Mouse (Mus musculus) pancreas, adult 10 weeks (tissue): ENCODE measurements around the gene Oas3. TPM values are rescaled to one million over a fixed set of nuclear protein-coding genes. Genes with fewer than 3 reads are reported as not detected.

Experiments
- polyA plus RNA-seq: library from polyadenylated mRNA; stranded (reverse); fragments of 350-450 nt; fragmentation: Illumina TruSeq; extraction: RNeasy Lipid Tissue Mini Kit (QIAGEN cat#74804); gene quantifications from one replicate; pipeline ENCODE4 v1.2.3, GENCODE M21; 2015; ENCODE audit warnings: low read depth, low replicate concordance; ENCODE audit not compliant: insufficient read depth

The Oas3 gene
- polyA plus RNA-seq: not detected

DNA sequence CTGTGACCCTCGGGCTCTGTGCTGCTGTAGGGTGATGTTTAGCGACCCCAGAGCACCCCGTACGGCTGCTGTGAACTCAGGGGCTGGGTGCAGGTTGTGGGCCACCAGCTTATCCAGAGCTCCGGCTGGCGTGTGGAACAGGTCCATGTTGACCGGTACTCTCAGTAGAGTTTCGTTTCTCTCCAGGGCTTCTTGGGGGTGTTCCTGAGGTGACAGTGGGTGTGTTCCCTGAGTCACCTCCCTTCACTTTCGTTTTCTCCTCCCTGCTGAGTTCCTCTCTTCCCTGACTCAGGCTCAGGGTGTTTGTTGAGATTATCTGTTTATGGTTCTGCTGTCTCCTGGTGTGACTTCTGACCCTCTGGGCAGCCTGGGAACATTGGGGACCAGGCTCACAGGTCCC is at the start of gene Oas3:
Gene Oas3 (minus strand): TSS at position 184 of the 400 bp plus-strand sequence.

DNA sequence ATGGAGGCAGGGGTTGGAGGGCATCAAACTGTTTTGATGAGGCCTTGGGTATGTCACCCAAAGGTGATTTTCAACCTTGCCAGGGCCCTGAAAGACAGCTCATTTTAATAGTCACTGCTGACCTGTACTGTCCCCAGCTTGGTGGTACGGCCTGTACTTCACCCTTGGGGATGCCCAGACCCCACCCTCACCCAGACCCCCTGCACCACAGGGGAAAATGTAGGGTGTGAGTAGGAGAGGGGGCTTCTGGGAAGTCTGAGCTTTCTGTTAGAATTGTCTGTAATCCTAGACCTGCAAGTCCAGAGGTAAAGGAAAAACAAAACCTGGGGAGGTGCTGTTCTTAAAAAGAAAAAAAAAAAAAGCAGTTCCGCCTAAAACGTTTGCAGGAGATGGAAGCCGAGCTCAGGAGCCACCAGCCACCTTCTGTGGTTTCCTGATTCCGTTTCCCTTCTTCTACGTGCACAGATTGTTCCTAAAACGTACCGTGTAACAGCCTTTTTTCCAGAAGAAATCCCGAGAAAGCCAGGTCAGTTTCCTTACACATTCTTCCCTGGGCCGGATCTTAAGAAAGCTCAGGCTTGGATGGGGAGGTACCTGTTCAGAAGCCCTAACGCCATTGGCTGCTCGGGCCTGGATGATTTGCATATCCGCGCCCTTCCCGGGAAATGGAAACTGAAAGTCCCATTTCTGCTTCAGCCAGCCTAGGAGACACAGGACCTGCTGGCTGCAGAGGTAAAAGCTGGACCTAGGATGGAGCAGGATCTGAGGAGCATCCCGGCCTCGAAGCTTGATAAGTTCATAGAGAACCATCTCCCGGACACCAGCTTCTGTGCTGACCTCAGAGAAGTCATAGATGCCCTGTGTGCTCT is 34.7 kb upstream of the Oas3 start, which contains the start of gene Oas1c:
Gene Oas1c (minus strand): TSS at position 564 of the 869 bp plus-strand sequence.

DNA sequence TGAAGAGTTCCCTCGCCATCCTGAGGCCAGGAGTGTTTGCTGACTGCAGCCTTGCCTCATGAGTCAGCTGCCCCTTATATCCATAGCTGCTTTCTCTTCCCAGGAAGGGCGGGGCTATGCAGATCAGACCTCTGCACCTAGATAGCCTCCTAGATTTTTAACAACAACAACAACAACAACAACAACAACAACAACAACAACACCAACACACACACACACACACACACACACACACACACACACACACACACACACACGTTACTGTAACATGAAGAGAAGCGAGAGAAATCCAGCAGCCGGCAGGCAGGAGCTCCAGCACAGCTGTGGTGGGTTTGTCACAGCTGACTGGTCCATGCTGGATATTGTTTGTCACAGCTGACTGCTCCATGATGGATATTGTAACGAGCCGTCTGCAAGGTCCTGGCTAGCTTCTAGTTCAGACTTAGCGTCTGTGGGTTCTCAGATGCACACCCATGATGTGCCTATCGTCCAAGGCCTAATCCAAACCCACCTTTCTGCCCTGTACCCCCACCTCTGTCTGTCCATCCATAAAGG is 18.1 kb upstream of the Oas3 start, which contains the start of gene Oas1e:
Gene Oas1e (minus strand): TSS at position 51 of the 555 bp plus-strand sequence.

DNA sequence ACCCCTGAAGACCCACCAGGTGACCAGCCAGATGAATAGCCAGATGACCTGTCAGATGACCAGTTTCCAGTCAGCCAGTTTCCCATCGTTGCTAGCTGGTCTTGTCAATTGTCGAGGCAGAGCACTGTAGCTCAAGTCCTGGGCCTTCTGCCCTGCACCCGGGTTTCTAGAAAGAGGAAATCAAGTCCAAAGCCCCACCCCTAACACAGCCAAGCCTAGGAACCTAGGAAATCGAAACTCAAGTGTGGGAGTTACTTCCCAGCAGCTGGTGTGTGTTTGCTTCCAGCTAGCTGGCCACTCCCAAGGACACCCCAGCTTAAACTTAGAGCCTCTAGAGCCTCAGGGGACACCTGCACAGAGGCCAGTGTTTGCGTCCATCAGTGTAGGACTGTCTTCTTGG is 27.8 kb downstream of the Oas3 start, which contains the start of gene Oas2:
Gene Oas2 (minus strand): TSS at position 166 of the 400 bp plus-strand sequence.

DNA sequence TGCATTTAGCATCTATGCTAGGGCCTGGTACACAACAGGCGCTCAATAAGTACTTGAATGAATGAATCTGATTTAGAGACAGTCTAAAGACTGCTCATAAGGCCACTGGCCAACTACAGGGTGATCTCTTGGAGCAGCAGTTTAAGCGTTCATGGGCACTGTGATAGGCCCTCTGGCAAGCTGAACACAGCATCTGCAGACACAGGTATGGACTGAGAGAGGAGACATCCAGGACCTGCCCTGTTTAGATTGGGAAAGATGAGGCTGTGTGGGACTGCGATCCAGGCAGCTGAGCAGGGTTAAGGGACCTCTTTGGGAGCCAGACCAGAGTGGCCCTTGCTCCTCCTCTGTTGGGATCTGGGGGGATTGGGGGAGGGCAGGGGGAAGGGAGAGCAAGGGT is 65.6 kb downstream of the Oas3 start, which contains the start of gene Dtx1:
Gene Dtx1 (minus strand): TSS at position 101 of the 400 bp plus-strand sequence.

Other genes with a start within 250 kb of the Oas3 start
- 8.3 TPM for gene Tpcn1, start 189.0 kb downstream of the Oas3 start, polyA plus RNA-seq
- gene Iqcd, start 188.6 kb downstream of the Oas3 start, polyA plus RNA-seq: not detected
- gene Rita1, start 165.1 kb downstream of the Oas3 start, polyA plus RNA-seq: 1.1 TPM
- 7.5 TPM for gene Ddx54, start 164.9 kb downstream of the Oas3 start, polyA plus RNA-seq
- gene Cfap73, start 143.4 kb downstream of the Oas3 start, polyA plus RNA-seq: not detected
- 0.24 TPM for gene Rasal1, start 128.8 kb downstream of the Oas3 start, polyA plus RNA-seq
- 13.4 TPM for gene Dtx1, start 65.7 kb downstream of the Oas3 start, polyA plus RNA-seq
- 3.2 TPM for gene Oas2, start 27.8 kb downstream of the Oas3 start, polyA plus RNA-seq
- not detected for gene Oas1e, start 17.9 kb upstream of the Oas3 start, polyA plus RNA-seq
- 1.6 TPM for gene Oas1c, start 34.9 kb upstream of the Oas3 start, polyA plus RNA-seq
- gene Oas1f, start 69.7 kb upstream of the Oas3 start, polyA plus RNA-seq: not detected
- gene Oas1h, start 83.8 kb upstream of the Oas3 start, polyA plus RNA-seq: not detected
- 1.6 TPM for gene Oas1g, start 110.0 kb upstream of the Oas3 start, polyA plus RNA-seq
- 3.1 TPM for gene Oas1a, start 129.9 kb upstream of the Oas3 start, polyA plus RNA-seq
- gene Oas1d, start 136.9 kb upstream of the Oas3 start, polyA plus RNA-seq: not detected
- gene Rph3a, start 232.4 kb upstream of the Oas3 start, polyA plus RNA-seq: not detected